Mouse (Mus musculus): ENCODE measurements at regions not wholly inside any gene's neighbourhood (a gene's known extent, or its start where the extent isn't known, plus 50 kb on each side); places are given as distances from the start of the nearest gene placed in this dataset.
"Not testable (repeated sequence)": the region's sequence is repeated elsewhere in the genome, so short reads cannot be mapped to it uniquely, and the experiment has no call there.

- DNase-seq (ENCODE audit: low spot score): no peak
Observed at GRCm38 (mm10) chrX:77307374-77307773, 203.4 kb upstream of the Tbl1x start.

- DNase-seq (ENCODE audit: low spot score): peak; percentile 45
Observed at GRCm38 (mm10) chrX:77314384-77314783, 196.4 kb upstream of the Tbl1x start.

GRCm38 (mm10) chrX:77323644-77324043, 187.2 kb upstream of the Tbl1x start:
- DNase-seq (ENCODE audit: low spot score): no peak

- DNase-seq (ENCODE audit: low spot score): peak; percentile 3
Observed at GRCm38 (mm10) chrX:77353181-77353580, 157.6 kb upstream of the Tbl1x start.

GRCm38 (mm10) chrX:77360551-77360950, 150.3 kb upstream of the Tbl1x start:
- no peak for DNase-seq (ENCODE audit: low spot score)

- DNase-seq (ENCODE audit: low spot score): no peak
Observed at GRCm38 (mm10) chrX:77361106-77361505, 149.7 kb upstream of the Tbl1x start.

- no peak for DNase-seq (ENCODE audit: low spot score)
Observed at GRCm38 (mm10) chrX:77363657-77364056, 147.2 kb upstream of the Tbl1x start.

- no peak for DNase-seq (ENCODE audit: low spot score)
Observed at GRCm38 (mm10) chrX:77367351-77367750, 143.5 kb upstream of the Tbl1x start.

- DNase-seq (ENCODE audit: low spot score): no peak
Observed at GRCm38 (mm10) chrX:77387271-77387670, 123.5 kb upstream of the Tbl1x start.

GRCm38 (mm10) chrX:77391760-77392446, 118.9 kb upstream of the Tbl1x start:
- no peak for DNase-seq (ENCODE audit: low spot score)

- no peak for DNase-seq (ENCODE audit: low spot score)
Observed at GRCm38 (mm10) chrX:77406896-77407295, 103.9 kb upstream of the Tbl1x start.

- DNase-seq (ENCODE audit: low spot score): no peak
Observed at GRCm38 (mm10) chrX:77407925-77408324, 102.9 kb upstream of the Tbl1x start.

GRCm38 (mm10) chrX:77409370-77409769, 101.4 kb upstream of the Tbl1x start:
- DNase-seq (ENCODE audit: low spot score): peak; percentile 69

- peak; percentile 29 for DNase-seq (ENCODE audit: low spot score)
Observed at GRCm38 (mm10) chrX:77410812-77411211, 100.0 kb upstream of the Tbl1x start.

- DNase-seq (ENCODE audit: low spot score): peak; percentile 23
Observed at GRCm38 (mm10) chrX:77414156-77414555, 96.7 kb upstream of the Tbl1x start.

GRCm38 (mm10) chrX:77417766-77418165, 93.0 kb upstream of the Tbl1x start:
- DNase-seq (ENCODE audit: low spot score): no peak

- no peak for DNase-seq (ENCODE audit: low spot score)
Observed at GRCm38 (mm10) chrX:77422206-77422605, 88.6 kb upstream of the Tbl1x start.

- no peak for DNase-seq (ENCODE audit: low spot score)
Observed at GRCm38 (mm10) chrX:77424792-77425727, 85.8 kb upstream of the Tbl1x start.

- not testable (repeated sequence) for DNase-seq (ENCODE audit: low spot score)
Observed at GRCm38 (mm10) chrX:77425728-77426102, 85.1 kb upstream of the Tbl1x start.

- not testable (repeated sequence) for DNase-seq (ENCODE audit: low spot score)
Observed at GRCm38 (mm10) chrX:77426836-77427235, 84.0 kb upstream of the Tbl1x start.

GRCm38 (mm10) chrX:77432001-77432565, 78.7 kb upstream of the Tbl1x start:
- DNase-seq (ENCODE audit: low spot score): no peak

GRCm38 (mm10) chrX:77432846-77433810, 77.7 kb upstream of the Tbl1x start:
- peak; percentile 96 for DNase-seq (ENCODE audit: low spot score)
